Mouse (Mus musculus) brain, embryonic 14.5 days (tissue): ENCODE results near the gene Creb3l2.

Experiments used
- CTCF ChIP-seq: fragments of 200-500 bp; IDR thresholded peaks from 2 replicates; pipeline ENCODE4 v1.5.1; 2012; ENCODE audit warnings: inconsistent platforms, mild to moderate bottlenecking, moderate library complexity, borderline replicate concordance; ENCODE audit not compliant: insufficient read depth, insufficient read length; ENCODE audit errors: extremely low read depth
- POLR2A ChIP-seq: fragments of 200-500 bp; IDR thresholded peaks from 2 replicates; pipeline ENCODE4 v1.6.1; 2012; ENCODE audit warnings: mild to moderate bottlenecking, inconsistent platforms, borderline replicate concordance; ENCODE audit not compliant: poor library complexity, insufficient read depth, insufficient read length, severe bottlenecking; ENCODE audit errors: extremely low read depth

DNA sequence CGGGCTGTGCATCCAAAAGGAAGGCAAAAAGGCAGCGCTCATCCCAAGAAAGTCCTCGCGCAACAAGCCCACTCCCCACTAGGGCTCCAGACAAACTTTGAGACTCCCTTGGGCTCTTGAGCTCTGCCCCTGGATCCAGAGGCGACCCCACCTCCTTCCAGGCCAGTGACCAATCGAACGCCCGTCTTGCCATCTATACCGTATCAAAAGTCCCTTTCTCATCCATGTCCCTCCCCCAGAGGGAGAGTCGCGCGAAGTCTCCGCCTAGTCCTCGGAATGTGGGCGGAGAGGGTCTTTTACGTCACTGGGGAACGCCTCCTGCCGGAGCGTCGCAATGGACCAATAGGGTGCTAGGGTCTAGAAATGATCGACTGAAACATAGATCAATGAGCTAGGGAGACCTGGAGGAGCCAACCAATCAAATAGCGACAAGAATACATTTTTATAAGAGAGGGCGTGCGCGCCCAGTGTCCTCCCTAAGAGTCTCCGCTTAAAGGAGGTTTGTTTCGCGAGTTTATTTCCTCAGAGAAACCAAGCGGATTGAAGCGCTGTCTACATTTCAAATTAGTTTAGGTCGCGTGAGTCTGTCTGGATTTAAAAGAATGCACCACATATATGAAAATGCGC, at the start of gene Creb3l2:
- TF ChIP-seq CTCF (peak; percentile 31), POLR2A (peak; percentile 27; the same call in 1 of the 2 replicates)
